Mouse (Mus musculus): Measurements from ENCODE around the gene Med24. TPM values are rescaled to one million over a fixed set of nuclear protein-coding genes. Genes with fewer than 3 reads are reported as not detected.

The Med24 gene
- polyA plus RNA-seq, 1 experiment from 2014 or later = 62.3 TPM

DNA sequence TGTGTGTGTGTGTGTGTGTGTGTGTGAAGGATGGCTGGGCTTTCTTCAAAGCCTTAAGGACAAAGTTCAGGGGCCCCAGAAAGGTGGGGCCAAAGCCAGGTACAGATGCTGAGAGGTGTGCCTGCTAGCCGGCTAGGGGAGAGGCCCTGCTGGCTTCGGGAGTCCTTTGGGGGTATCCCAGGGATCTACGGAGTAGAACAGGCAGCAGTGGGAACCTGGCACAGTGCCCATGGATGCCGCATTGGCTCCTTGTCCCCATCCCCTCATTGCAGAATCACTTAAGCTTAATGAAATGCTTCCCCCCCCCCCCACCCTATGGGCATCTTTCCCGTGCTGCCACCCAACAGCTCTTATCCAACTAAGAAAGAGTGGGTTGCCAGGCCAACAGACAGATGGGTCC, 20.5 kb upstream of the Med24 start:
- Histone ChIP-seq H3K9ac (peak overlapping the region; percentile 76), H3K9me3 (no peaks in the 10 kb centered on the region), H3K4me1 (replicated peaks) (peaks cover 99% of the 10 kb centered on the region), H3K27me3 (no peaks in the 10 kb centered on the region), H3K27ac (replicated peaks) (peak overlapping the region; percentile 98), H3K36me3 (peaks cover 17% of the 10 kb centered on the region), H3K4me2 (peak overlapping the region; percentile 96), H3K4me3 (peak overlapping the region; percentile 25)
- peak; percentile 55 for ATAC-seq (ENCODE audit: low read depth)
- 13% methylated on average over 5 of the region's 5 CpGs for WGBS

DNA sequence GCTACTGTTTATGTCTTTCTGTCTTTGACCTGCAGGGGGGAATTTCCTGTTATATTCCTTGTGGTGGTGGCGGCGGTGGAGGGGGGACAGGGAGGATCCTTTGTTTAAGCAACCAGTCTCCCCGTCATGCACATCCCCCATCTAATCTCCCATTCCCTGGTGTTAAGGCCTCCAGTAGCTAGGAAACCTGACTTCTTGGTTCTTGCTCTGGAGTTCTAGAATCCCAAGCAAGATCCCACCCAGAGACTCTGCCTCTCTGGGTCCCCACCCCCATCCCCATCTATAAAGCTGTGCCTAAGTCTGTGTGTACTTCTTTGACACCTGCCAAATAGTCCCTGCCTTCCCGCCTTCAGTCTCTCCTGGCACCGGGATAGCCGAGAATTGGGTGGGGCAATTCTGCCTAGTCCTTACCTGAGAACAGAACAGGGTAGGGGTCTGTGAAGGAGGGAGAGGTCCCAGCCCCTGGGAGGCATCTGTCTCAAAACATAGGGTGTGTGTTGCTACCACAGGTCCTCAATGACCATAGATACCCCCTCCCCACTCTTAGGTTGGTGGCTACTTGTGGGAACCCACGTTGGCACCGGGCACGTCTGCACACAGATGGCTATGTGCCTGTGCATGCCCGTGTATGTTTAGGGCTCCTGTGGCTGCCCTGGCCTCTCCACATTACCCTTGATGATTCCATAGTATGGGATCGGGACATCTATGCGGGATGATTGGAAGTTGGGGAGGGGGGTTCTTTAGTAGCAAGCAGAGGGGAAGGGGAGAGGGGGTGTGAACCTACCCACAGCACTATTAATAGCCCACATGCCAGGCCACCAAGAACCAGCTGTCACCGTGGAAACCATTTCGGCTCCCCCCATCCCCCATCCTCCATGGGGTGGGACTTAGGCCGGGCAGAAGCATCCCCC, 19.5 kb upstream of the Med24 start:
- Histone ChIP-seq H3K9ac (peak overlapping the region; percentile 76), H3K27me3 (no peaks in the 10 kb centered on the region), H3K9me3 (no peaks in the 10 kb centered on the region), H3K4me3 (peak overlapping the region; percentile 25), H3K4me2 (peak overlapping the region; percentile 96), H3K36me3 (peaks cover 8% of the 10 kb centered on the region), H3K27ac (replicated peaks) (peak overlapping the region; percentile 98), H3K4me1 (replicated peaks) (peaks cover 99% of the 10 kb centered on the region)
- 11% methylated on average over 15 of the region's 15 CpGs for WGBS
- ATAC-seq (ENCODE audit: low read depth) = peak; percentile 38; the same call in 1 of the 2 replicates

GRCm38 (mm10) chr11:98747804-98748505, 18.7 kb upstream of the Med24 start:
- ATAC-seq (ENCODE audit: low read depth) = no peak
- peak overlapping the region; percentile 25 for H3K4me3 ChIP-seq
- WGBS = 17% methylated on average over 6 of the region's 6 CpGs
- peaks cover 99% of the 10 kb centered on the region for H3K4me1 ChIP-seq (replicated peaks)
- H3K9me3 ChIP-seq = no peaks in the 10 kb centered on the region
- H3K27me3 ChIP-seq = no peaks in the 10 kb centered on the region
- H3K36me3 ChIP-seq = no peaks in the 10 kb centered on the region; the same call in 1 of the 2 replicates
- H3K9ac ChIP-seq = peak overlapping the region; percentile 76
- peak overlapping the region; percentile 98 for H3K27ac ChIP-seq (replicated peaks)
- peak overlapping the region; percentile 96 for H3K4me2 ChIP-seq

DNA sequence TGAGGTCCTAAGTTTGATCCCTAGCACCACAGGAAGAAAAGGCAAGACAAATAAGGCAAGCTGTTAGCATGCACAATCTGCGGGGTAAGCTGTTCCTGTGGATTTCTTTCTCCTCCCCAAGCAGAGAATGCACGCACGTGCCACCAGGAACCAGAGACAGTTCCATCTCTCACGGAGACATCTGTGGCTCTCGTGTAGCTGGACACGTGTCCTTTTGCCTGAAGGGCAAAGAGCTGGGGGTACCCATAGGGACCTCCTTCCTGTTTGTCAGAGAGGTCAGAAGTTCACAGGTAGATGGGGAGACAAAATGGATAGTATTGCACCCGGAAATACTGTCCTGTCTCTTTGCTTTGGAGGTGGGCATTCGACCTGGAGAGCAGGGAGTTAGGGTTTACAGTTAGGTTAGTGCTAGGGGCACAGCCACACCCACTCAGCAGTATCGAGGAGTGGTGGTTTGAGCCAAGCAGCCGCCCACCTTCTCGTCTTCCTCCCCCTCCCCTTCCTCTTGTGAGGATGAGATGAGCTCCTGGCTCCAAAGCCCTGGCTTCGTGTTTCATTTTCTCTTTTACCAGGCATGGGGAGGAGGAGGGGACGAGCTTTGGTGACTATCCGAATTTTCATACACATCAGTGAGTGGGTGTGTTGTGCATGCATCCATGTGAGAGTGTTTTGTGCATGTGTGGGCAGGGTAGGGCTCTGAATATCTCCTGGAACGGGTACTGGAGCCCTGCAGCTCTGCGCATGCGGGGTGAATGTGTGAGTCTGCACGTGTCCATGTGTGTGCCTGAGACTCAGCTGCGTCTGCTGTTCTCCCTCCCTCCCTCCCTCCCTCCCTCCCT, 17.8 kb upstream of the Med24 start:
- Histone ChIP-seq H3K9me3 (no peaks in the 10 kb centered on the region), H3K4me2 (peak overlapping the region; percentile 96), H3K27me3 (no peaks in the 10 kb centered on the region), H3K36me3 (no peaks in the 10 kb centered on the region), H3K4me1 (replicated peaks) (peaks cover 94% of the 10 kb centered on the region), H3K27ac (replicated peaks) (peak overlapping the region; percentile 98), H3K9ac (peak overlapping the region; percentile 57), H3K4me3 (peak overlapping the region; percentile 94)
- 4% methylated on average over 19 of the region's 19 CpGs for WGBS
- peak; percentile 37; the same call in 1 of the 2 replicates for ATAC-seq (ENCODE audit: low read depth)

DNA sequence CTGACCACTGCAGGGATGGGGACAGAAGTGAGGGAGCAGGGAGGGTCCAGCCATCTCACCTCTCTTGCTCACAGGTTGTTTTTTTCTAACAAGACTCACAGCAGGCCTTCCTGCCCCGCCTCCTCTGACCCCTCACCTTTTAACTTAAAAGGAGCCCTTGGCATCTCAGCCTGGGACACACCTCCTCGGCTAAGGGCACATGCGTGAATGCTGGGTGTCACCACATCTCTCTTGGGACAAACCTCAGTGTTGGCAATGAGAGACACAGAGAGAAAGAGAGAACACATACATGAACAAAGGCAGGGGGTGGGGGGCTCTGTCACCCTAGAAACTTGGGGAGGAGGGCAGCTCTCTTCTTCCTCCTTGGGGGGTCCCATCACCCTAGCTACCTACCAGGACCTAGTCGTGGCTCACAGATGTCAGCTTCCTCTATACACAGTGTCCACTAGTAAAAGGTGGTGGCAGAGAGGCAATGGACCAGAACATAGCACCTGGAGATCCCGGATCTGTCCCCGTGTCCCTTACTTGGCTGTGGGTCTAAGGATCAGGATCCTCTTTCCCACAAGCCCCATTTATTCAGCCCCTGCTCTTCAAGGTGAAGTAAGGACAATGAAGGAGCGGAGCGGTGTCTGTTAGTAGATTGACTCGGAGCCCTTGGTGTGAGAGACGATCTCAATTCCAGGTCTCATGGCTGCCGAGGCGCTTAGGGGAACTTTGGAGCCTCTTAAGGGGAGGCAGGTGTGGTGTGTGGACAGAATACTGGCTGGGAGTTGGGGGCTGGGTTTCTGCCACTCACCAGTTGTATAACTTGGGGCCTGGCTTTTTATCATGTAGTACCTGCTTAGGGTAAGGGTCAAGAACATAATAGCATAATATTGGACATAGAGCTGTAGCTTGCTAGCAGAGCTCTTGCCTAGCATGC, 17.0 kb upstream of the Med24 start:
- peak overlapping the region; percentile 57 for H3K9ac ChIP-seq
- H3K4me1 ChIP-seq (replicated peaks) = peaks cover 87% of the 10 kb centered on the region
- WGBS = 43% methylated on average over 12 of the region's 12 CpGs
- no peaks in the 10 kb centered on the region for H3K36me3 ChIP-seq
- peak overlapping the region; percentile 96 for H3K4me2 ChIP-seq
- no peaks in the 10 kb centered on the region for H3K9me3 ChIP-seq
- H3K4me3 ChIP-seq = peak overlapping the region; percentile 94
- H3K27me3 ChIP-seq = no peaks in the 10 kb centered on the region
- no peak for ATAC-seq (ENCODE audit: low read depth)
- H3K27ac ChIP-seq (replicated peaks) = peak overlapping the region; percentile 98

DNA sequence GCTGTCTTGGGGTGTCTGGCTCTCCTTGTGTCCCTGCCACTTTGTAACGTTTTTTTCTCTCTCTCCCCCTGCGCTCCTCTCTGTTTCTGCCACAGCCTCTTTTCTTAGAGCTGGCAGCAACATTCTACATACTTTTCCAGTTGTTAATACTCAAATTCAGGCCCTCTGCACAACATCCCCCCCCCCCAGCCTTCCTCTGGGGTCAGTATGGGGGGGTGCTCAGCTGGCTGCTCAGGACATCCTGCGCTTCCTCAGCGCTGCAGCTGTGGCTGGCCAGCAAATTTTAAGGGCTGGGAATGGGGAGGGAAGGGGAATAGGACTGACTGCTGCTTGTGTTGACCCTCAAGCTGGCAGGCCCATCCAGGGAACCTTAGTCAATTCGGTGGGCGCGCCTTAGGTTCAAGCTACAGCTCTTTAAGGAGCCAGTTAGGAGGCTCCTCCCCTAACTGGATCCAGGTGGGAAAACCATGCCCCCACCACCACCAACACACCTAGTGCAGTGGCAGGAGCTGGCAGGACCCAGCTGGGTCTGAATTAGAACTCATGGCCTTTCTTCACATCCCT, 15.3 kb upstream of the Med24 start:
- H3K27ac ChIP-seq (replicated peaks) = peak overlapping the region; percentile 99
- ATAC-seq (ENCODE audit: low read depth) = no peak
- H3K4me3 ChIP-seq = peak overlapping the region; percentile 94
- no peaks in the 10 kb centered on the region for H3K27me3 ChIP-seq
- H3K9ac ChIP-seq = peak overlapping the region; percentile 99
- 33% methylated on average over 7 of the region's 7 CpGs for WGBS
- H3K9me3 ChIP-seq = no peaks in the 10 kb centered on the region
- peaks cover 87% of the 10 kb centered on the region for H3K4me1 ChIP-seq (replicated peaks)
- H3K4me2 ChIP-seq = peak overlapping the region; percentile 96
- no peaks in the 10 kb centered on the region for H3K36me3 ChIP-seq

DNA sequence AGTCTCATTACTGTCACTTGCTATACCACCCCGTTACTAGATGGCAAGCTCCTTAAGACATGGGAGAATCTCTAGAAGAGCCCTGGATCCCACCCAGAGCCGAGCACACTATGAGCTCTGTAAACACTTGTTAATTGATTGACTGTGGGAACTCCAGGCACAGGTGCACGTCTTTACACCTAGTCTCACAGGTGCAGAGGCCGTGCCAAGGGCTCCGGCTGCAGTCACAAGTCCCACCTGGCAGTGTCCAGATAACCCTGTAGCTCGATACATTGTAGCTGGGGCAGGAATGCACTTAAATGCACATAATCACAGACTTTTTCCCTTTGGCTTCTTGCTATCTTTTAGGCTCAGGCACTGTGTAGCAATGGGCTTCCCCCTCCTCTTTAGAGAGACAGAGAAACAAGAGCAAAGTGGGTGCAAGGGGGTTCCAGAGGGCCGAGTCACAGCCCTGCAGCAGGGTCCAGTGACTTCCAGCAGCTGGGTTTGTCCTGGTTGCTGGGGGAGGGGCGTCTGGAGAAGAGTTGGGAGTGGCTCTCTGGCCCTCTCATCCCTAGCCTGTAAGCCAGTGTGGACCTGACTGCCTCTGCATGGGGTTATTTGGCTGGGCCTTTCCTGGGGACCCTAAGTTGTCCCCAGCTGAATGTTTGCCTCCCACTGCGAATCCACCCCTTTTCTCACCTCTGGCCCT, 14.6 kb upstream of the Med24 start:
- H3K27ac ChIP-seq (replicated peaks) = peak overlapping the region; percentile 99
- WGBS = 7% methylated on average over 9 of the region's 9 CpGs
- no peaks in the 10 kb centered on the region for H3K27me3 ChIP-seq
- peak overlapping the region; percentile 99 for H3K9ac ChIP-seq
- peak overlapping the region; percentile 96 for H3K4me2 ChIP-seq
- ATAC-seq (ENCODE audit: low read depth) = no peak
- no peaks in the 10 kb centered on the region for H3K36me3 ChIP-seq
- H3K9me3 ChIP-seq = no peaks in the 10 kb centered on the region
- H3K4me3 ChIP-seq = peak overlapping the region; percentile 94
- peaks cover 85% of the 10 kb centered on the region for H3K4me1 ChIP-seq (replicated peaks)

GRCm38 (mm10) chr11:98742397-98743291, 13.4 kb upstream of the Med24 start:
- H3K9ac ChIP-seq = peak overlapping the region; percentile 99

GRCm38 (mm10) chr11:98741622-98742396, 12.6 kb upstream of the Med24 start:
- peak overlapping the region; percentile 99 for H3K27ac ChIP-seq (replicated peaks)
- under 1% methylated on average over 60 of the region's 86 CpGs for WGBS
- no peaks in the 10 kb centered on the region for H3K36me3 ChIP-seq
- peaks cover 77% of the 10 kb centered on the region for H3K4me1 ChIP-seq (replicated peaks)
- H3K9me3 ChIP-seq = no peaks in the 10 kb centered on the region
- H3K27me3 ChIP-seq = no peaks in the 10 kb centered on the region
- H3K4me3 ChIP-seq = peak overlapping the region; percentile 94
- peak overlapping the region; percentile 96 for H3K4me2 ChIP-seq
- ATAC-seq (ENCODE audit: low read depth) = peak; percentile 73
- H3K9ac ChIP-seq = peak overlapping the region; percentile 99

More at GRCm38 (mm10) chr11:98742397-98743291, 13.4 kb upstream of the Med24 start:
- Histone ChIP-seq H3K36me3 (no peaks in the 10 kb centered on the region), H3K4me1 (replicated peaks) (peaks cover 84% of the 10 kb centered on the region), H3K4me3 (peak overlapping the region; percentile 94), H3K27me3 (no peaks in the 10 kb centered on the region), H3K27ac (replicated peaks) (peak overlapping the region; percentile 99), H3K4me2 (peak overlapping the region; percentile 96), H3K9me3 (no peaks in the 10 kb centered on the region)
- ATAC-seq (ENCODE audit: low read depth) = peak; percentile 13
- under 1% methylated on average over 16 of the region's 21 CpGs for WGBS

Data from neural tube, embryonic 13.5 days (tissue).